Mouse (Mus musculus) myocyte (in vitro differentiated cells): ENCODE data around the gene Plcb2.

Experiments used
- CEBPB ChIP-seq: IDR thresholded peaks from 2 replicates; pipeline ENCODE4 v1.6.1; 2011; ENCODE audit warnings: mild to moderate bottlenecking, moderate library complexity; ENCODE audit not compliant: poor library complexity, insufficient read depth, severe bottlenecking
- MAX ChIP-seq: IDR thresholded peaks from one replicate; pipeline ENCODE4 v1.6.1; 2011; ENCODE audit warnings: low read depth, mild to moderate bottlenecking, control low read depth
- MYOG ChIP-seq, 3 experiments: IDR thresholded peaks; one replicate each; pipeline ENCODE4 v1.6.1; 2011; ENCODE audit warnings: control low read depth in 2 of 3, low read depth in 2 of 3, mild to moderate bottlenecking in 2 of 3; ENCODE audit not compliant: insufficient read length in 2 of 3, control insufficient read depth in 1 of 3, insufficient read depth in 1 of 3
- POLR2A ChIP-seq: IDR thresholded peaks from one replicate; pipeline ENCODE4 v1.6.1; 2011; ENCODE audit warnings: low read depth, mild to moderate bottlenecking, control low read depth, moderate library complexity; ENCODE audit not compliant: insufficient read length
- POLR2AphosphoS2 ChIP-seq: IDR thresholded peaks from one replicate; pipeline ENCODE4 v1.6.1; 2011; ENCODE audit warnings: low read depth, control low read depth; ENCODE audit not compliant: insufficient read length
- TCF3 ChIP-seq: IDR thresholded peaks from one replicate; pipeline ENCODE4 v1.6.1; 2011; ENCODE audit warnings: low read depth, control low read depth; ENCODE audit not compliant: insufficient read length
- USF1 ChIP-seq: IDR thresholded peaks from one replicate; pipeline ENCODE4 v1.6.1; 2011; ENCODE audit warnings: low read depth, mild to moderate bottlenecking, control low read depth, moderate library complexity

- no peak for TF ChIP-seq POLR2A
- TF ChIP-seq USF1 = no peak
- no peak for TF ChIP-seq POLR2AphosphoS2
- TF ChIP-seq MYOG (IDR thresholded peaks at IDR 0.05; ENCODE audit: control insufficient read depth in 1 of 3, insufficient read depth in 1 of 3, insufficient read length in 2 of 3, low read depth in 2 of 3) = no peak
- TF ChIP-seq MAX = no peak
- TF ChIP-seq CEBPB = no peak
- TF ChIP-seq TCF3 = no peak
Observed at GRCm38 (mm10) chr2:118725511-118725910, 2.7 kb downstream of the Plcb2 start.
